Mouse (Mus musculus) bone marrow, adult 2 months (tissue): Measurements from ENCODE around the gene 1700047I17Rik2. TPM values are rescaled to one million over a fixed set of nuclear protein-coding genes. Genes with fewer than 3 reads are reported as not detected.

ENCODE experiments used
- polyA plus RNA-seq: library from polyadenylated mRNA; stranded (reverse); fragments of >200 nt; gene quantifications from 2 replicates; pipeline ENCODE4 v1.2.4, GENCODE M21; 2011; ENCODE audit warnings: low replicate concordance; ENCODE audit not compliant: missing spikeins, insufficient read depth, insufficient read length

Gene 1700047I17Rik2
- polyA plus RNA-seq, 1 experiment = not detected

Other genes with a start within 250 kb of the 1700047I17Rik2 start
- not detected in 2 replicates for gene Gm20403, start 213.1 kb upstream of the 1700047I17Rik2 start, polyA plus RNA-seq
- gene Baz1a, start 185.2 kb upstream of the 1700047I17Rik2 start, polyA plus RNA-seq = 34.0 and 40.3 TPM in 2 replicates
- gene 2700097O09Rik, start 119.5 kb upstream of the 1700047I17Rik2 start, polyA plus RNA-seq = 16.7 and 23.2 TPM in 2 replicates
- 22.5 and 28.9 TPM in 2 replicates for gene Srp54a, start 119.3 kb upstream of the 1700047I17Rik2 start, polyA plus RNA-seq
- gene Fam177a, start 75.1 kb upstream of the 1700047I17Rik2 start, polyA plus RNA-seq = 8.0 and 12.0 TPM in 2 replicates
- gene Srp54b, start 44.5 kb upstream of the 1700047I17Rik2 start, polyA plus RNA-seq = 3.1 and 4.9 TPM in 2 replicates
- gene Srp54c, start 30.6 kb downstream of the 1700047I17Rik2 start, polyA plus RNA-seq = 15.9 and 20.3 TPM in 2 replicates
- 5.7 and 7.9 TPM in 2 replicates for gene 1110008L16Rik, start 100.0 kb downstream of the 1700047I17Rik2 start, polyA plus RNA-seq
- 9.0 and 11.2 TPM in 2 replicates for gene Ppp2r3c, start 103.4 kb downstream of the 1700047I17Rik2 start, polyA plus RNA-seq
- gene Psma6, start 184.6 kb downstream of the 1700047I17Rik2 start, polyA plus RNA-seq = 71.0 and 119 TPM in 2 replicates